In genomic region chr15:80091121-80091955, GRCm38 (mm10) we compare ENCODE assay signal across 8 mouse cellular contexts. TPM values are rescaled to one million over a fixed set of nuclear protein-coding genes. Genes with fewer than 3 reads are reported as not detected.
A peak's percentile ranks its signal among the peaks of the same experiment; 100 is the strongest.
DNase-seq lines count a peak whose midpoint lies in the region; ATAC-seq and TF ChIP-seq lines count a peak whose summit lies in the region.

TSS of gene Syngr1 (plus strand) at chr15:80091334.
TSS of gene Rpl3 (minus strand) at chr15:80091868.

- peak; percentile 67 for TF ChIP-seq CTCF in kidney, postnatal 0 days (IDR thresholded peaks at IDR 0.05; ENCODE audit: low read depth)

- H3K27ac ChIP-seq in heart, embryonic 14.5 days (replicated peaks in 1 of 2; ENCODE audit: control insufficient read depth in 1 of 2, insufficient read depth in 1 of 2, low read depth in 2 of 2, low read length in 2 of 2) = no peak within 1 kb of the TSS
- no peak within 1 kb of the TSS for H3K27ac ChIP-seq in kidney, postnatal 0 days
- peak within 1 kb of the TSS; percentile 74 for H3K27ac ChIP-seq in liver, embryonic 12.5 days

- ATAC-seq in heart, embryonic 14.5 days (ENCODE audit: insufficient number of reproducible peaks, insufficient read depth, low FRiP score, low read depth) = peak; percentile 42
- ATAC-seq in kidney, postnatal 0 days (replicated peaks; ENCODE audit: low FRiP score, low read depth) = peak; percentile 52; the same call in 1 of the 2 replicates
- ATAC-seq in liver, embryonic 12.5 days = peak; percentile 69

- H3K9ac ChIP-seq in heart, embryonic 14.5 days (ENCODE audit: low read length) = peak within 1 kb of the TSS; percentile 75
- peak within 1 kb of the TSS; percentile 53 for H3K9ac ChIP-seq in kidney, postnatal 0 days (ENCODE audit: low read depth, low read length)
- peak within 1 kb of the TSS; percentile 83 for H3K9ac ChIP-seq in liver, embryonic 12.5 days

- 2% methylated on average over 63 of the region's 86 CpGs for WGBS in heart, embryonic 14.5 days
- 2% methylated on average over 72 of the region's 86 CpGs for WGBS in kidney, postnatal 0 days
- under 1% methylated on average over 86 of the region's 86 CpGs for WGBS in liver, embryonic 12.5 days (ENCODE audit: insufficient replicate concordance)

- H3K36me3 ChIP-seq in erythroblast, embryonic 14.5 days (ENCODE audit: control insufficient read depth) = peaks cover 8% of the 10 kb centered on the region
- H3K36me3 ChIP-seq in heart, embryonic 14.5 days (ENCODE audit: control insufficient read depth, insufficient read depth, low read length) = no peaks in the 10 kb centered on the region
- H3K36me3 ChIP-seq in kidney, postnatal 0 days (ENCODE audit: insufficient read depth, low read length) = no peaks in the 10 kb centered on the region
- H3K36me3 ChIP-seq in liver, embryonic 12.5 days = no peaks in the 10 kb centered on the region

- H3K4me3 ChIP-seq in erythroblast, embryonic 14.5 days (replicated peaks) = peak within 1 kb of the TSS; percentile 84
- H3K4me3 ChIP-seq in heart, embryonic 14.5 days (ENCODE audit: control insufficient read depth in 1 of 2, insufficient read depth in 1 of 2, low read depth in 1 of 2, low read length in 2 of 2) = peak within 1 kb of the TSS; percentile 56 to 72
- peak within 1 kb of the TSS; percentile 52 for H3K4me3 ChIP-seq in kidney, postnatal 0 days (replicated peaks; ENCODE audit: low read depth, low read length)
- peak within 1 kb of the TSS; percentile 67 for H3K4me3 ChIP-seq in liver, embryonic 12.5 days

- DNase-seq in B cell, adult 2 months = peak; percentile 83 to 87
- peak; percentile 91 for DNase-seq in brain, adult 2 months (ENCODE audit: low read depth, low spot score)
- DNase-seq in kidney, postnatal 0 days (ENCODE audit: low spot score) = peak; percentile 49
- DNase-seq in naive thymus-derived CD4-positive, alpha-beta T cell, adult 2 months (ENCODE audit: low read depth) = peak; percentile 88
- peak; percentile 83 to 95 for DNase-seq in spleen, postnatal 4 days (ENCODE audit: low spot score in 2 of 2)

- peak within 1 kb of the TSS; percentile 72 for H3K4me2 ChIP-seq in heart, embryonic 14.5 days (ENCODE audit: low read length)
- H3K4me2 ChIP-seq in kidney, postnatal 0 days (ENCODE audit: low read length) = peak within 1 kb of the TSS; percentile 86
- H3K4me2 ChIP-seq in liver, embryonic 12.5 days = peak within 1 kb of the TSS; percentile 94

- H3K4me1 ChIP-seq in erythroblast, embryonic 14.5 days (ENCODE audit: control insufficient read depth) = peaks cover 82% of the 10 kb centered on the region
- H3K4me1 ChIP-seq in heart, embryonic 14.5 days (ENCODE audit: control insufficient read depth in 2 of 2, insufficient read depth in 2 of 2, low read length in 2 of 2) = peaks cover 2 to 3% of the 10 kb centered on the region in 2 experiments; a peak in 1 of 4 replicates
- H3K4me1 ChIP-seq in kidney, postnatal 0 days (replicated peaks; ENCODE audit: insufficient read depth, low read length) = peaks cover 8% of the 10 kb centered on the region; the same call in 1 of the 2 replicates
- H3K4me1 ChIP-seq in liver, embryonic 12.5 days = peaks cover 70% of the 10 kb centered on the region

- peaks cover 7% of the 10 kb centered on the region for H3K9me3 ChIP-seq in erythroblast, embryonic 14.5 days (ENCODE audit: control insufficient read depth, low read length)
- H3K9me3 ChIP-seq in heart, embryonic 14.5 days (ENCODE audit: control insufficient read depth, low read length) = no peaks in the 10 kb centered on the region
- H3K9me3 ChIP-seq in kidney, postnatal 0 days (replicated peaks; ENCODE audit: low read length) = no peaks in the 10 kb centered on the region
- 0 out of 2 replicates have a peak, but pooled peaks cover 4% of the 10 kb centered on the region for H3K9me3 ChIP-seq in liver, embryonic 12.5 days (replicated peaks)

- peaks cover 19% of the 10 kb centered on the region for H3K27me3 ChIP-seq in erythroblast, embryonic 14.5 days (ENCODE audit: control insufficient read depth)
- H3K27me3 ChIP-seq in heart, embryonic 14.5 days (ENCODE audit: control insufficient read depth, insufficient read depth, low read length) = peaks cover 31% of the 10 kb centered on the region
- peaks cover 9% of the 10 kb centered on the region for H3K27me3 ChIP-seq in kidney, postnatal 0 days (ENCODE audit: insufficient read depth, low read length)
- H3K27me3 ChIP-seq in liver, embryonic 12.5 days (replicated peaks) = peaks cover 29% of the 10 kb centered on the region

RNA-seq across cellular contexts. Expression of gene Syngr1, which starts in this region (rescaled TPM):
- polyA plus RNA-seq in erythroblast, embryonic 14.5 days (2012) = 0.41 and 1.5 TPM in 2 replicates
- 40.7 and 44.5 TPM in 2 replicates for polyA plus RNA-seq in heart, embryonic 14.5 days (2014; fragmentation: Nextera tagmentation; extraction: Ambion mirVana)
- polyA plus RNA-seq in kidney, postnatal 0 days (2015; fragmentation: Nextera tagmentation; extraction: Ambion mirVana) = 21.8 and 24.1 TPM in 2 replicates
- 20.4 and 21.9 TPM in 2 replicates for polyA plus RNA-seq in liver, embryonic 12.5 days (2016; fragmentation: Nextera tagmentation; extraction: Ambion mirVana)

RNA-seq across cellular contexts. Expression of gene Rpl3, which starts in this region (rescaled TPM):
- polyA plus RNA-seq in erythroblast, embryonic 14.5 days (2012) = 12.0 and 25.2 TPM in 2 replicates
- polyA plus RNA-seq in heart, embryonic 14.5 days (2014; fragmentation: Nextera tagmentation; extraction: Ambion mirVana) = 763 and 822 TPM in 2 replicates
- 970 and 975 TPM in 2 replicates for polyA plus RNA-seq in kidney, postnatal 0 days (2015; fragmentation: Nextera tagmentation; extraction: Ambion mirVana)
- polyA plus RNA-seq in liver, embryonic 12.5 days (2016; fragmentation: Nextera tagmentation; extraction: Ambion mirVana) = 912 and 924 TPM in 2 replicates

Comparison
In these comparisons a context has a peak if more than half of its experiments do, and no peak if none do; other contexts are left out.
1. RNA of gene Rpl3 (polyA plus RNA-seq): 970 to 975 TPM in kidney, postnatal 0 days, 912 to 924 TPM in liver, embryonic 12.5 days and 763 to 822 TPM in heart, embryonic 14.5 days; 12.0 to 25.2 TPM in erythroblast, embryonic 14.5 days; every median in the first group is over 10 times any median in the second.
2. Peak in every context shown above with its lines, with median percentiles within 50 percentile points of each other: DNase-seq, H3K4me3 ChIP-seq, ATAC-seq, H3K4me2 ChIP-seq and H3K9ac ChIP-seq.